Mouse (Mus musculus) megakaryocyte-erythroid progenitor cell, adult 5-6 weeks (primary cell): ENCODE measurements around the gene Fli1. TPM values are rescaled to one million over a fixed set of nuclear protein-coding genes. Genes with fewer than 3 reads are reported as not detected.

Source experiments
- ATAC-seq: replicated peaks from 2 replicates; pipeline ENCODE4 v1.8.0; 2016; ENCODE audit warnings: mild to moderate bottlenecking, inconsistent platforms; ENCODE audit not compliant: severe bottlenecking, poor library complexity, low FRiP score, low TSS enrichment
- total RNA-seq, 2 experiments: library from RNA; stranded (forward) in 1 of 2; stranded (reverse) in 1 of 2; fragments of 200-1000, 215-1000 nt in 1 of 2; fragments of >200 nt in 1 of 2; fragmentation: Nextera tagmentation in 1 of 2; gene quantifications; 2 replicates each; pipeline ENCODE4 v1.2.3; 2014 to 2017

The Fli1 gene
- total RNA-seq, 2 experiments from 2014 or later, result 8.9 to 17.7 TPM

DNA sequence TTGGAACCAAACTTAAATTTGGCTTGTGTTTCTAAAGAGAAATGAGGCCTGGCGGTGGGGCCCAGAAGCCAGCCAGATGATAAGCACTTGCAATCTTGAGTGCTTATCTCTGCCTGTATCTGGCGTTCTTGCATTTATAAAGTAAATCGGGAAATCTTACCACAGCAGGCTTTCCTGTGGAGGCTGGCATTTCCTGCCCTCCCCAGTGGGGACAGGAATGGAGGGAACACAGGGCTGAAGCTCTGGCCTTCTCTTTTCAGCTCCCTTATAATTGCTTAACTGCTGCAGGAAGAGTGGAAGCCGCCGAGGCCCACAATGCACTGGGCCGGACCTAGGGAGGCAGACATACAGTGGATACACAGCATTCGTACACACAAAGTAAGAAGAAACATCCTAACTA lies 13.7 kb upstream of the Fli1 start:
- peak; percentile 42 for ATAC-seq

DNA sequence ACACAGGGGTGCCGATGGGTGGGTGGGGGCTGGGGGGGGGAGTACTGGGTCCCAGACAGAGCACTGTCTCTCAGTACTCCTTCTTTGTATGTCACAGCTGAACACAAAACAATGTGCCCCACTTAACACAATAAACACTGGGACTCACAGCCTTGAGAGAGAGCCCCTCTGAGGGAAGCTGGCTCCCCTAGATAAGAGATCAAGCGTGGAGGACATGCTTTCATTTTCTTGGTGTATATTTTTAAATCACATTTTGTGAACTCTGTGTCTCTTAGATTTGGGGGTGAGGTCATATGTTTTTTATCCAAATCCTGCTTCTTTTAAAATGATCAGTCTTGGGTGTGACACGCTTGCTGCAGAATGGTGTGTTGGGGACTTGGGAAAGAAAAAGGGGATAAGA lies 12.6 kb upstream of the Fli1 start:
- ATAC-seq, result no peak

DNA sequence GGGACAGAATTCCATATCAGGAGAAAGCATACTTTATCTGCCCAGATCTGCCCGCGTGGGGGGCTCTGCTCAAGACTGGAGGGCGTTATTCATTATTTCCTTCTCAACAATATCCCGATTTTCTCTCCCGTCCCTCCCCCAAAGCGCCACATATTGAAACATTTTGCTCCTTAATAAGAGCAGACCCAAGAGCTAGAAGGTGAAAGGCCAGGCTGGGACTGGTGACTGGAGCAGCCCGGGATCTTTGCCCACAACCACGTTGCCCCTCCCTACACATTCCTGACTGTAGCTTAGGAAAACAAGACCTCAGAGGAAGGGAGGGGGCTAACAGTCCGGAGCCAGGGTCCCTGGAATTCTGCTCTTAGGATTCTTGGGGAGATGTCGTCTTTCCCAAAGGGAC lies 7.9 kb upstream of the Fli1 start:
- ATAC-seq, result no peak

DNA sequence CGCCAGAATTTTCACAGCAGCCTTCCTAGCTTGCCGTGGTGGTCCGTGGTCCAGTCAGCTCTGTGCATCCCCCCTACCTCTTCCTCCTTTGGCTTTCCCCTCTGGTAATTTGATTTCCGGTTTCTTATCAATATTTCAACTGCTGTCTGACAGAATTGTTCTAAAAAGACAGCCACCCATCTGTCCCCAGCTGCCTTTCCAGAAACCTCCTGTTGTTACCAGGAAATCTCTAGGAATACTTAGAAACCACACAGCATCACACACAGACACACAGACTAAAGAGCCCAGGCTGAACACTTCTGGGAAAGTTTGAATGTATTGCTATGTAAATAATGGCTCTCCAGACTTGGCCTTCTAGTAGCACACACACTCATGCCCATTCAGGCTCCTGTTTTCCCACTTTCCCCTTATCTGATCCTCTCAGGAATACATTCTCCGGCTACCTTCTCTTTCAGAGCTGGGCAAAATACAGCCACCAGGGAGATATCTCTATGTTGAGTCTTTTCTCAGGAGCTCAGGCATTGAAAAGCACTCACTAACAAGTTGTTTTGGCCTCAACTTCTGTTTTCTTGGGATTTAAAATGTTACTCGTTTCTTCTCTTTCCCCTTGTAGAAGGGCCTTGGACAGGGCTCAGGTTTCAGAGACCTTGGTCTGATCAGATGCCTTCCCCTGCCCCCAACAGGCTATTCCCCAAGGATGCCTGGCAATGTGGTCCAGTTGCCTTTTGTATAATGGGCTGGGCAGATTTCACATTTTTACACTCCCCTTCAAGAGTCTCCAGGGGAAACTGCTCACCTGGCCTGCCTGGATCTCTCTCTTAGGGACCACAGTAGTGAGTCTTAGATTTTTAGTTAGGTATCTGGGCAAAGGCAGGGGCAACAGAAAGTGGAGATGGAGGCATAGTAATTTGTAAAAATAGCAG lies 7.1 kb upstream of the Fli1 start:
- ATAC-seq, result no peak

DNA sequence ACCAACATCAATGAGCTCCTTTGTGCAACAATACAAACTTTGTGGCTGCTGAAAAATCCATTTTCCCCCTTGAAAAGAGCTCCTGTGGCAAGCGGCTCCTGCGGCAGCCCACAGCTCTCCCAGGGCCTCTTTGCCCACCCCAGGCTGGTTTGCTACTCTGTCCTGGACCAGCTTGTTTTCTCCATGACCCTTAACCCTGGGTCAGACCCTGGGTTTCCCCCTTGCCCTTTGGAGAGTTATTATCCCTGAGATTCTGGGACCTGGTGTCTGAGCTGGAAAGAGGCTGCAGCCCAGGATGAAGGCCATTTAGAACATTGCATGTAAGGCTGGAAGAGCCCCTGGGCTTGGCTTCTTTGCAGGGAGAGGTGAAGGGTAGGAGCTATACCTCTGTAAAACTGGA lies 4.1 kb upstream of the Fli1 start:
- ATAC-seq, result no peak

DNA sequence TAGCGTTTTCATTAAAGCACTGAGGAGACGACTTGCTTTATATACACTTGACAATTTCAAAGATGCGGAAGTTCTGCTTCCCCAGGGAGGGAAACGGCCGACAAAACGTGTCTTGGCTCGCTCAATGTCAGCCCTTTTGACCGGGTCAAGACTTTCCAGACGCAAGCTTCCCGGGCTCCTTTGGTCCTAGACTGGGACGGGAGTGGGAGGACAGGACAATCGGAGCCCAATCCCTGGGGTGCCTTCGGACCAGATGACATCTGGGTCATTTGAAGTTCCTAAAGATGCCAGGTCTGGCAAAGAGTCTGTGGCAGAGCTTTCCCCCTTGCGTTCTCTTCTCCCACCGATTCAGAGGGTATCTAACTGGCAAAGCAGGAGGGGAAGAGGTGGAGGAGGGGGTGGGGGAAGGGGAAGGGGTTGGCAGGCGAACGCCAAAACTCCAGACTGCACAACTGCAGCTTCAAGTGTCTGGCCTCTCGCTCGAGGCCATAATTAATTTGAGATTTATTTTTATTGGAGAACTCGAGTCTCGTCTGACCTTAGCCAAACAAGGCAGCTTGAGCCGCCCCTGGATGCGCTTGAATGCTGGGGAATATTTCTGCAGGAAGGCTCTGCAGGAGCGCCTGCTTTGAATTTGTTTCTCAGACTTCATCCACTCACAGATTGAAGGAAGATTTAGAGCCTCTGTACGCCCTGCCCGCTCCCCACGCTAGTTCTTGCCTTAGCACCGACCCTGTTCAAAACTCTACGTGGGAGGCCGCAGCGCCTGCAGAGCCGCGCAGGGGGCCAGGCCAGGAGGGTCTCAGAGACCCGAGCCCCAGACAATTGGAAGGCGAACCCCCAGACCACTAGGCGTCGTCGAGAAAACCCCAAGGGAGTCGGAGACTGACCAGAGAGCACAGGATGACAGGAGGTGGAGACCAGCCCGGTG lies 2.3 kb upstream of the Fli1 start:
- ATAC-seq, result no peak

DNA sequence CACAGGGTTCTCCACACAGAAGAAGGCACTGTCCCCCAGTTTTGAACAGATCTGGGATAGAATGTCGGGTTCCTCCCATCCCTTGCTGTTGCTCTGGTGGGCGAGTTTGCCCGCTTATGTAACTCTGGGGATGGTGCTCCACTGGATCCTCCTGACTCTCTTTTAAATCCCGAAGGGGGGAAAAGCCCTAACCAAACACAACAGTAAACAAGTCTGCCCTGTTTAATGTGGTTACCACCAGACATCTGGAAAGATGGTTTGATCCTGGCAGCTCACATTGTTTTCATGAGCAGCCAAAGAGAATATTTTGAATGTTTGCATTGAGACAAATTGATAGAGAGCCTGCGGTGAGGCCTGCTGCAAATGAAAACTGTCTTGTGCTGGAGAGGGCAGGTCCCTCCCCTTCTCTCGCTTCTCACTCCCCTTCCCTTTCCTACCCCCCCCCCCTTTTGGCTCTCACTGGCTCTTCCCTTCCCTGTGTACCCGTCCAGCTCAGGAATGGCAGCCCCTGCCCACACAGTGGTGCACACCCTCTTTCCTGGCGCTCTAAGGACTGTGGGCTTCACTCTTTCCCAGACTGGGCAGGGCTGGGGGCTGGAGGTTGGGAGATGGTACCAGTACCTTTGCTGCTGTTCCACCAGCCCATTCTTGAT lies 1.4 kb upstream of the Fli1 start:
- ATAC-seq, result no peak

DNA sequence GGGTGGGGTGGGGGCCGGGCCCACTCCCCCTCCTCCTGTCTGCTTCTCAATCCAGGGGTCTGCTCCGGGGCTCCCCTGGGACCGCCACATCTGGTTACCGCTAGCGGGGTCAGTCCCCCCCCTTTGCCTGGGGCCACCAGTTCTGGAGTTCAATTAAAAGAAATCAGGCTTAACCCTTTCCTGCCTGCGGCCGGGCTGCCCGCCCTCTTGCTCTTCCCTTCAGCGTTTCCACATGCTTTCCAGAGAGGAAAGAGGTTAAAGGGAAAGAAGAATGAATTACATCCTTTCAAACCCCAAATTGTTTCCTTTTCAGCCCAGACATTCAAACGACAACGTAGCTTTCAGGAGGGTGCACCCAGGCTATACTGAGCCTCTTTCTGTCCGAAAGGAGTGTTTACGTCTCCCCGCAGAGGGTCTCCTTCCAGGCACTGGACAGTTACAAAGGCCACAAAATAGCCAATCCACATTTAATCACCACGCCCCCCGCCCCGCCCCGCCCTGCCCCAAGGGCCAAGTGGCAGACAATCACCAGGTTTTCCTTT lies 450 bp upstream of the Fli1 start:
- no peak for ATAC-seq

- ATAC-seq, result 0 out of 2 replicates have a peak, but pooled peaks have one; percentile 22
Observed at GRCm38 (mm10) chr9:32541223-32541901, 1.3 kb downstream of the Fli1 start.

DNA sequence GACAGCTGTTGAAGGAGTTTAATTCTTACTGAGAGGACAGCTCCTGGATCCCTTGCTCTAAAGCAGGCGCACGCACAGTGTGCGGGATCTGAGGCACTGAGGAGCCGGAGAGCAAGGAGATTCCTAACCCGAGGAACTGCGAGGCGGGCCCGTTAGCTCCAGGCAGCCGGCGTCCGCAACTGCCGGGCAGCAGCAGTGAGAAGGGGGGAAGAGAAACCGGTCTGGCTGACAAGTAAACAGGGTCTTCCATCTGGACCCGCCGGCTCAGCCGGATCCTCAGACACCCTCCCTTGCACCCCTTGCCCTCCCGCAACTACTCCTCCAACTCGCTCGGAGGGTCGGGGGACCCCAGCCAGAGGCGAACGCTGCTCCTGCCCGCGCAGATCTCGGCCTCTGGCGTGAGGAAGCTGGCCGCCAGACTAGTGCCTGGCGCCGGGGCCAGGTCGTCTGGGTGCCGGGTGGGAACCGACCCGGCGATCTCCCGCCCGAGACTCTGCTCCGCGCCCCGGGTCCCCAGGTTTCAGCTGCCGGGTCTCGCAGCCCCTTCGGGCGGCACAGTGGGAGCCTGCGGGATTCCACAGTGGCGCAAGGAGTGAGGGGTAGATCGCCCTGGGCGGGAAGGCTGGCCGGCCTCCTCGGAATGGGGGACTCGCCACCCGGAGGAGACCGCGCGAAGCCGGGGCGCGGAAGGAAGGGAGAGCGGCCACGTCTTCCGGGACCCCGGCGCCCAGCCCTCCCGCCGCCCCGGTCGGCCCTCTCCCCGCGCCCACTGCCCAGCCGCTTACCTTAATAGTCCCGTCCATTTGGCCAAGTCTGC lies 2.0 kb downstream of the Fli1 start:
- ATAC-seq, result peak; percentile 8

DNA sequence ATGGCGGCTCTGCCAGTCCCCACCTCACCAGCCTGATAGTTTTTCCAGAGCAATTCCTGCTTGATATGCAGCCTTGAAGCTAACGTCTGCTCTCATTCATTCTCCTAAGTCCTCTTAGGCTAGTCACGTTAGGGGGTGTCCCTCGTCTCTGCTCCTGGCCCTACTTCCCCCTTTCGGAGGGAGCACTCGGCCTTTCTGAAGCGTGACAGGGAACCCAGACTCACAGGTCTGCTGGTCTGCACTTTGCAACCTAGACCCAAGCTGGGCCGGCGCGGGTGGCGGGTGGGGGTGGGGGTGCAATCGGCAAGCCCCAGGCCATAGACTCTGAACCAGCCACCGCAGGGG lies 2.6 kb downstream of the Fli1 start:
- peak; percentile 42 for ATAC-seq

DNA sequence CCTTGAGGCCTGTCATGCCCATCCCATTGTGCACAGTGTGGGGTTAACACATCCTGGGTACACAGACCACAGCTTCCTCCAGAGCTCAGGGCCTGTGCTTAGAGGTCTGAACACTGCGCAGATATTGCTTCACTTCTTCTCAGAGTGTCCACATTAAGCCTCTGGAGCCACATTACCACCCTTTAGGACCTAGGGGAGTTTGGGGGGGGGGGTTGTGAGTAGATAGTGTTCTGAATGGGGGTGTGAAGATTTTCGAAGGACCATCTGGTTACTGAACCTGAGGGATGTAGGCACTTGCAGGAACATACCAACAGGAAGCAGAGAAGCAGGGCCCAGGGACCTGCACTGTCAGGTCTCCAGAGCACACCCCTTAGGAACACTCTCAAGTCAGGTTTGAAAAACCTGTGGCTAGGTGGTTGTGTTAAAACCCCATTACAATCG lies 3.3 kb downstream of the Fli1 start:
- no peak for ATAC-seq

- ATAC-seq, result no peak
Observed at GRCm38 (mm10) chr9:32538124-32538523, 4.5 kb downstream of the Fli1 start.

DNA sequence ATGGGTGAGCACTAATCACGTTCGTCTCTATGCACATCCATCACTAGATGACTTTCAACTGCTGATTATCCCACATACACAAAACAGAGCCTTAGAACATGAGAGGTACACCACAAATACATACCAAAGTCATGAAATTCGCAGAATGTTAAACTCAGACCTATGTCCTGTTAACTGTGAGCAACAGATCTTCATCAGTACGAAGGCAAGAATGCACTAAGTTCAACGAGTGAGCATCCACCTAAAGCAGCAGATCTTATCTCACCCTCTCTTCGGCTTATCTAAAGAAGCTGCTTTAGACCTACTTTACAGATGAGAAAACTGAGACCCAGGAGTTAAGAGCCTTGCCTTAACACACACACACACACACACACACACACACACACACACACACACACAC lies 5.0 kb downstream of the Fli1 start:
- no peak for ATAC-seq

GRCm38 (mm10) chr9:32535201-32535955 lies 7.3 kb downstream of the Fli1 start:
- ATAC-seq, result no peak

GRCm38 (mm10) chr9:32534025-32534615 lies 8.5 kb downstream of the Fli1 start:
- no peak for ATAC-seq

DNA sequence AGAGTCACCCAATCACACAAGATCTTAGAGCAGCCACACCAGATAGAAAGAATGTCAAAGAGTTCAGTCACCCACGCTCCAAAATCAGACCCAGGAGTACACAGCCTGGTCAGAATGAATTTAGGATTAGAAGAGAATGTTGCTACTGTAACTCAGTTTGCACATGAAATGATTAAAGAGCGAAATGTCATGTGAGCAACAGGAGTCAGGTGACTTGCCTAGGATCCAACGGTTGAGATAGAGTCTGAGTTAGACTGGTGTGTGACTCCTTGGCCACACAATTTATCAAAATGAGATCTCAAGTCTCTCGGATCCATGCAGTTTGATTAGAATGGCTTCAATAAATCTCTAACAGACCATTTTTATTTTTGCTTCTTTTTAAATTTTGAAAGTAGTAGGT lies 11.1 kb downstream of the Fli1 start:
- ATAC-seq, result no peak
